Mouse (Mus musculus) brain, embryonic 18.5 days (tissue): Measurements from ENCODE around the gene Hsph1.

Source experiments
- DNase-seq: peaks from one replicate; pipeline ENCODE4 v3.0.0-alpha.2; 2012; ENCODE audit warnings: low read depth, low spot score

The Hsph1 gene

DNA sequence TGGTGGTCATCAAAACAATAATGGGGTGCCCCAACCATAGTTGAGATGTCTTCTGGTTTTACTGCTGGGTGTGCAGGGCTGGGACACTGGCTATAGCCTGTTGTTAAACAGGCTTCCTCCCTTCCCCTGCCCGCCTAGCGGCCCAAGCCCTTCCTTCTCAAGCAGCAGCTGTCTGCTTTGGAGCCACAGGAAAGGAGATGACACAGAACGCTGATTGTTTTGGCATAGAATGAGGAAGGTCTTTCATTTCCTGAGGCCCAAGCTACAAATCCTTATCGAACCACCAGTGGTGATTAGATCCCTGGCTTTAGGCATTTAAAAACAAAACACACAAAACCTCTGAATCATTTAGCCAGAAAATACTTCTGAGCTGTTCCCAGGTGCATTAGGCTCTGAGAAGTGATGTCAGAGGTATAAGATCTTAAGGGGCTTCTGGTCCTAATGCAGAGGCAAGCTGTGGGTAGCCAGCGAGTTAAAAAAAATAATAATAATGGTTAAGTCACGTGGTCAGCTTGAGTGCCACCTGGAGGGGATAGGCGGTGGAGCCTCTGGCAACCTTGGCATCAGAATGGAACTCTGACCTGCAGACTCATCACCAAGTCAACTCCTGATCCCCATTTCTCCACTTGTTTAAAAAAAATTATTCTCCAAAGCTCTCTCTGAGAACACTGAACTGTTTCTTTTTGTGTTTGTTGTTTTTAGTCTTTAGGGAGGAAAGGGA lies 47.2 kb downstream of the Hsph1 start:
- DNase-seq = no peak

DNA sequence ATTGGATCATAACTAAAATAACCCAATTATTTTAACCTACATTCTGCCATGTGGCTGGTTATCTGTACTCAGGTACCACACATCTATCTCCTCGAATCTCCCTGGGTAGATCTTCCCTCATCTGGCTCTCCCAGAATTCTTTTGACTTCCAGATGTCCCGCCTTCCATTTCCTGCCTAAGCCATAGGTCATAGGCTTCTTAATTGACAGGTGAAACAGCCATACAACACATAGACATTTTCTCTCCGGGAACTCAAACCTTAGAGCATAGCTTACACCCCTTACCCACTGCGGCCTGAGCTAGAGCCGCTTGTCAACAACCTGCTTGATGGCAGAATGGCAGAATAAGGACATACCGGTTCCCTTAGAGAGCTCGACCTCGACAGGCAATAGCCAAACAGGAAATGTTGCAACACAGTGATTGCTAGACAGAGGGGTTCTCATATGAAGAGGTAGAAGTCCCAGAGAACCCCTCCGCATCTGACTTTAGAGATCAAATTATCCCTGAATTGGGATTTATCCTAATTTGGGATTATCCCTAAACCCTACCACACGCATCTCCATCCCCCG lies 48.8 kb downstream of the Hsph1 start:
- DNase-seq = no peak

- no peak for DNase-seq
Measured at GRCm38 (mm10) chr5:149585910-149586309, 50.3 kb downstream of the Hsph1 start.

GRCm38 (mm10) chr5:149585231-149585630 lies 50.9 kb downstream of the Hsph1 start:
- DNase-seq = no peak

GRCm38 (mm10) chr5:149584154-149584655 lies 52.0 kb downstream of the Hsph1 start:
- DNase-seq = no peak

DNA sequence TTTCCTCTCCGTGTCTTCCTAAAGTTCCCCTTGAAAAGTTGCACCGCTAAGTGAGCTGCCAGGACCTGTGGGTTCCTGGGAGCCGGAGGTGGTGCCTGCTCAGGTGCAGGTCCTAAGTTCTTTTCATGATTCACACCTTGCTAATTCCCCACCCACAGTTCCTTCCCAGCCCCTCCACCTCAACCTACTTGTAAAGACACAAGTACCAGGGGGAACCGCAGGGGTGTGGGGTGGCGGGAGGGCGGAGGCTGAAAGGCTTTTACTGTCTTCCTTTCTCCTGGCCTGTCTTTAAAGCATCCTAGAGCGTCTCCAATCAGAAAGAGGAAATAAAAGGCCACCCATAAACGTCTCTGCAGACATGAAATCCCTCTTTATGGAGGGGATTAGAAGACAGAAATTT lies 52.7 kb downstream of the Hsph1 start:
- no peak for DNase-seq

- no peak for DNase-seq
Measured at GRCm38 (mm10) chr5:149582642-149583262, 53.4 kb downstream of the Hsph1 start.

DNA sequence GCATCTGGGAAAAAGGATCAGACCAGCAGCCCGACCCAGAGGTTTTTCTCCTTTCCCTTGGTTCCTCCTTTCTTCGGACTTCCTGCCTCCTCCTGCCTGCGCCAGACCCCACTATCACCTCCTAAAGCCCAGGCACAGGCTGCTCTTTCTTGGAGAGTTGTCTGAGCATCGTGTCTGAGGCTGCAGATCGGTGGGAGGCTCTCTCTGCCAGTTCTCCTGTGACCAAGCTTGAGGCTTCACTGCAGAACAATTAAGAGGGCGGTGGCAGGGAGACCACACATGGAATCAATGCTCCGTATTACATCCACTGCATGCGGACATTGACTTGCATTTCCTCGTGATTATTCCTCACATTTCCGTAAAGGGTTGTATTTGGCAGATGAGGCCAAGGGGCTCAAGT lies 58.7 kb downstream of the Hsph1 start:
- DNase-seq = no peak

DNA sequence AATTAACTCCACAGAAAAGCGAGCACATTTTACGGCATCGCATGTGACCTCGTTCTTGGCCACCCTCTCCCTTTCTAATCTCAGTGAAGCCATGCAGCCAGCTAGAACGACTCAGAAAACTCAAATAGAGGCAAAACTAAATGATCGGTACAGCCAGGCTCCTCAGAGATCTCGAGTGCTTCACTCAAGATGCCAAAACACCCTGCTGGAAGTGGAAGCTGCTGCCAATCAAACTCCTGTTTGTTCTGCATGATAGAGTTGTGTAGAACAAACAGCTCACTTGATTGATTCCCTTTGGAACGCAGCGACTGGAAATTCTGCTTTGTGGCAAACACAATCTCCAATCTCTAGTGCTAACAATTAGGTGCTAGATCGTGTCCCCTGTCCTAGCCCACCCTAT lies 59.2 kb downstream of the Hsph1 start:
- no peak for DNase-seq

- no peak for DNase-seq
Measured at GRCm38 (mm10) chr5:149568993-149569392, 67.2 kb downstream of the Hsph1 start.

- no peak for DNase-seq
Measured at GRCm38 (mm10) chr5:149566957-149567356, 69.2 kb downstream of the Hsph1 start.

GRCm38 (mm10) chr5:149566026-149566425 lies 70.2 kb downstream of the Hsph1 start:
- DNase-seq = no peak
